Mouse (Mus musculus): Measurements from ENCODE around the gene Cmss1. TPM values are rescaled to one million over a fixed set of nuclear protein-coding genes. Genes with fewer than 3 reads are reported as not detected.

Gene Cmss1
- polyA plus RNA-seq, 1 experiment from 2014 or later, result 26.5 TPM

DNA sequence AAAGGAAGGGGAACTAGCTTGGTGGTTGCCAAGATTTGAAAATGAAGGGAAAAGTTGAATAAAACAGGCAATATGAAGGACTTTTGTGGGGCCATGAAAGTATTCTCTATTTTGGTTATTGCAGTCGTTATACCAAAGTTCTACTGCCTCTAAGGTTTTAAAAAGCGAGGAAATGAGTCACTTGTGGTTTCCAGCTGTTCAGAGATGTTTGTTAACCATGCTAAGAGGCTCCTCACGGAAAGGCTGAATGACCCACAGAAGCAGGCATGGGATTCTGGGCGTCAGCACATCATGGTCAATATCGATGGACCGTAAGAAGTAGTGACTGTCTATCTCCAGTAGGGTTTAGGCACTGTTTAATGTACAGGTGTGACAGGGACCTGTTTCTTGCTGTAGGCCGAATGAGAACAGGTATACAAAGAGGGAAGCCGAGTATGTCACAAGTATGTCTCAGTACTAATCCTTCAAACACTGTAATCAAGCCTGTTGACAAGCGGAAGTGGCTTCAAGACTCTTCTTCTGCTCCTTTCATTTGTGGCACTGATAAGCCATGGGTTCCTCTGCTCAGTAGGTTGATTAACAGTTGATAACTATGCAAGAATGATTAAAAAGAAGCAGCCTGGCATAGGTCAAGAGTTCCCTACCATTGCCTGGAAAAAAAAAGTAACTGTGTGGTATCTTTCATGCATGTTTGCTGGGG lies 227.9 kb downstream of the Cmss1 start:
- no peaks in the 10 kb centered on the region for H3K36me3 ChIP-seq (ENCODE audit: control insufficient read depth, insufficient read depth, low read length)
- no peaks in the 10 kb centered on the region for H3K4me1 ChIP-seq (replicated peaks; ENCODE audit: control insufficient read depth, insufficient read depth)
- H3K9me3 ChIP-seq (ENCODE audit: control insufficient read depth, low read length), result no peaks in the 10 kb centered on the region
- WGBS, result 85% methylated on average over 9 of the region's 9 CpGs
- H3K4me2 ChIP-seq (replicated peaks; ENCODE audit: low read depth), result no peak overlapping the region
- H3K9ac ChIP-seq (ENCODE audit: low read length), result no peak overlapping the region
- TF ChIP-seq CTCF (IDR thresholded peaks at IDR 0.05; ENCODE audit: low read depth) (no peak), EP300 (optimal IDR thresholded peaks at IDR 0.05) (no peak)
- DNase-seq (ENCODE audit: low spot score), result no peak
- H3K27ac ChIP-seq (replicated peaks), result no peak overlapping the region
- ATAC-seq (ENCODE audit: low FRiP score, low TSS enrichment), result no peak
- H3K4me3 ChIP-seq (ENCODE audit: low read depth, low read length), result no peak overlapping the region
- H3K27me3 ChIP-seq (ENCODE audit: control insufficient read depth, insufficient read depth, low read length), result no peaks in the 10 kb centered on the region

DNA sequence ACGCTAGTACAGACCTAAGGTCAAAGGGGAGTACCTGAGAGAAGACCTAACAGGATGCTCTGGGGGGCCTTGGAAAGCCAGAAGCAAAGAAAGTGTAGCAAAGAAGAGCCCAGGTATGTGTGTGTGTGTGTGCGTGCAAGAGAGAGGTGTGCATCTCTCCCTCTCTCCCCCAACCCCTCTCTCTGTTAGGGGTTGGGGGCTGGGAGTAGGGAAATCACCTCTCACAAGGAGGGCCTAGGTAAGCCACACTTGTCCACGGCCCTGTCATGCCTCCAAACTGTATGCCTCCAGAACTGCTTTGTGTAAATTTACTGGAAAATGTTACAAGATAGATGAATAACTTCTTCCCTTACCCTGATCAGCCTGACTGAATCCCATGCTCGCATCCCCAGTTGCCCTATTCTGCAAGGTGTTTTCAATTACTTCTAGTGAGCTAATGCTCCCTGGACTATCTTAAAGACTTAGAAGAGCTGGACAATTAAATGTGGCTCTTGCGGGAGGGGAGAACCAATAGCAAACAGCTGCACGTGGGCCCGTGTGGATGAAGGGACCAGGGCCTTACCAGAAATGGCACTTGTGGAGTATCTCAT lies 231.3 kb downstream of the Cmss1 start:
- no peaks in the 10 kb centered on the region for H3K9me3 ChIP-seq (ENCODE audit: control insufficient read depth, low read length)
- no peak for TF ChIP-seq EP300 (optimal IDR thresholded peaks at IDR 0.05)
- no peak for TF ChIP-seq CTCF (IDR thresholded peaks at IDR 0.05; ENCODE audit: low read depth)

DNA sequence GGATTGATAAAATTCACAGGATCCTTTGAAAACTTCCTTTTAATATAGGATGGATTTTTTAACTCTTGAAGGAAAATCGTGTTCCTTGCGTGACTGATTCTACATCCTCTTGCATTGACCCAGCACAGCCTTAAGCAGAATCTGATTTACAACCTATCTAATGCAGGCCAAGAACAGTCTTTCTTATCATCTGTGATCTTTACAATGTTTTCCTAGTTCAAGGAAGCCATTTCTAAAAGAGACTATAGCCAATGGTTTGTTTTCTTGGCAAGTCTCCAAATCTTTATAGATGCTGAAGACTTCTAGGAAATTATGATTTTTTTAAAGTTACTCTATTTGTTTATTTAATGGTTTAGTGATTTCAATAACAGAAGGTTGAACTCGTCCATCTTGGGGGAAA lies 234.5 kb downstream of the Cmss1 start:
- ATAC-seq (ENCODE audit: low FRiP score, low TSS enrichment) (no peak), DNase-seq (ENCODE audit: low spot score) (no peak)
- Histone ChIP-seq H3K9ac (ENCODE audit: low read length) (no peak overlapping the region), H3K4me2 (replicated peaks; ENCODE audit: low read depth) (no peak overlapping the region), H3K9me3 (ENCODE audit: control insufficient read depth, low read length) (no peaks in the 10 kb centered on the region), H3K36me3 (ENCODE audit: control insufficient read depth, insufficient read depth, low read length) (no peaks in the 10 kb centered on the region), H3K4me3 (ENCODE audit: low read depth, low read length) (no peak overlapping the region), H3K27ac (replicated peaks) (no peak overlapping the region), H3K27me3 (ENCODE audit: control insufficient read depth, insufficient read depth, low read length) (no peaks in the 10 kb centered on the region), H3K4me1 (replicated peaks; ENCODE audit: control insufficient read depth, insufficient read depth) (no peaks in the 10 kb centered on the region)
- TF ChIP-seq EP300 (optimal IDR thresholded peaks at IDR 0.05) (no peak), CTCF (IDR thresholded peaks at IDR 0.05; ENCODE audit: low read depth) (no peak)
- 76% methylated on average over 3 of the region's 3 CpGs for WGBS

More for the DNA sequence above, 231.3 kb downstream of the Cmss1 start:
- ATAC-seq (ENCODE audit: low FRiP score, low TSS enrichment), result no peak
- H3K9ac ChIP-seq (ENCODE audit: low read length), result no peak overlapping the region
- 86% methylated on average over 7 of the region's 7 CpGs for WGBS
- no peak overlapping the region for H3K4me3 ChIP-seq (ENCODE audit: low read depth, low read length)
- no peak overlapping the region for H3K27ac ChIP-seq (replicated peaks)
- H3K27me3 ChIP-seq (ENCODE audit: control insufficient read depth, insufficient read depth, low read length), result no peaks in the 10 kb centered on the region
- no peaks in the 10 kb centered on the region for H3K36me3 ChIP-seq (ENCODE audit: control insufficient read depth, insufficient read depth, low read length)
- H3K4me2 ChIP-seq (replicated peaks; ENCODE audit: low read depth), result no peak overlapping the region
- no peak for DNase-seq (ENCODE audit: low spot score)
- H3K4me1 ChIP-seq (replicated peaks; ENCODE audit: control insufficient read depth, insufficient read depth), result no peaks in the 10 kb centered on the region

DNA sequence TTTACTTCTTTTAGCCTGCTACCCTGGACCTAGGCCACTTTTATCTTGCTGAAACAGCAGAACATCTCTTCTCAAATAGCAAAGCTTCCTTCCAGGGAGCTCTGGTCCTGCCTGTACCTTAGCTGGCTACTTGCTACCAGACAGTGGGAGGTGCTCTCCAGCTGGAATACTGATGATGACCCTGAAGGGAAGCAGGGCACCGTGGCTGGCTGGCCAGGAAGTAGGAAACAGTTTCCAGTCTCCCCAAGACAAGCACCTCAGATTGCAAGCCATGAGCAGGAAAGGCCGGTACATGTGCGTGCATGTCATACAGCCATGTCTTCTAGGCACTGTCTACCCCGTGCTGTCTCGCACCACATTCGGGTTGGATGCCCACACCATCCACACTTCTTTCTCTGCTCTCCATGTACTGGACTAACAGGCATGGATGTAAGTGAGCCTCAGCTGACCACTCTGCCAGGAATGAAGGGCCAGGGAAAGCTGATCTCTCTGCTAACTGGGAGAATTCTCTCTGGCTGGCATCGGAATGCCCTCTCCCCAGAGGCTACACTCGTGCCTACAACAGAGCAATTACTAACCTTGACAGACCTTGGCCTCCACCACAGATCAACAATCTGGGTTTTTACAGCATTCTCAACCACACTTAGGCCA lies 236.7 kb downstream of the Cmss1 start:
- TF ChIP-seq CTCF (IDR thresholded peaks at IDR 0.05; ENCODE audit: low read depth), result no peak
- TF ChIP-seq EP300 (optimal IDR thresholded peaks at IDR 0.05), result no peak
- H3K27me3 ChIP-seq (ENCODE audit: control insufficient read depth, insufficient read depth, low read length), result no peaks in the 10 kb centered on the region
- ATAC-seq (ENCODE audit: low FRiP score, low TSS enrichment) (no peak), DNase-seq (ENCODE audit: low spot score) (no peak)
- H3K4me3 ChIP-seq (ENCODE audit: low read depth, low read length), result no peak overlapping the region
- H3K9ac ChIP-seq (ENCODE audit: low read length), result no peak overlapping the region
- 70% methylated on average over 8 of the region's 8 CpGs for WGBS
- H3K27ac ChIP-seq (replicated peaks), result 0 out of 2 replicates have a peak overlapping the region, but pooled peaks have one; percentile 18
- no peak overlapping the region for H3K4me2 ChIP-seq (replicated peaks; ENCODE audit: low read depth)
- no peaks in the 10 kb centered on the region for H3K9me3 ChIP-seq (ENCODE audit: control insufficient read depth, low read length)
- H3K36me3 ChIP-seq (ENCODE audit: control insufficient read depth, insufficient read depth, low read length), result no peaks in the 10 kb centered on the region
- no peaks in the 10 kb centered on the region for H3K4me1 ChIP-seq (replicated peaks; ENCODE audit: control insufficient read depth, insufficient read depth)

DNA sequence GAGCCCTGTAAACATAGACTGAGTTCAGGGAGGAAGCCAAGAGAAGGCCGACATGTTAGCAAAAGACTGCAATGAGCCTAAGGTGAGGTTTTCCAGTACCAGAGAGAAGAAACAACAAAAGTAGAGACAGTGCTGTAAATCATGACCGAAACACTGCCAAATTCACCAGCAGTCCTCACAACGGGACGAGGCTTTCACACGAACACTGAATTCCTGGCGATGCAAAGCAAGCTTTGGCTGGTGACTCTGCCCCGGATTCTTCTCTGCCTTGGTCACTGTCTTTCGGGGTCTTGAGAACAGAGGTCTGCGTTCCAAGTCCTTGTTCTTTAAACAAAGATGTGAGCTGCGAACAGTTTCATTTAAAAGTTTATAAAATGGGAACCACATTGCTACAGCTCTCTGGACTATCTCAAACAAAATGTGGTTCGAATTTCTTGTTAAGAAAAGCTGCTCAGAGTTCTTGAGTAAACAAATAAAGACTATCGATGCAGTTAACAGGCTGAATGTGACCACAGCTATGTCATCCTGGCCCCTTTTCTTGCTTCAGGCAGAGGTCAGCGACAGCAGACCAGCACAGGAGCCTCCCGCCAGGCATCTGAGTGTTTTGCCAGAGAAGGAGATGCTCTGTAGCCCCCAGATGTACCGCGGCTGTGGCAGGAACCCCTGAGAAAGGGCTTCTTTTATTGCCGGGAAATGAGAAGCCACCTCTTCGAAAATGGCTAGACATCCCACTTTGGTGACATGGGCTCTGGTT lies 239.5 kb downstream of the Cmss1 start:
- TF ChIP-seq CTCF (IDR thresholded peaks at IDR 0.05; ENCODE audit: low read depth), result no peak
- no peak for TF ChIP-seq EP300 (optimal IDR thresholded peaks at IDR 0.05)
- no peaks in the 10 kb centered on the region for H3K4me1 ChIP-seq (replicated peaks; ENCODE audit: control insufficient read depth, insufficient read depth)
- 42% methylated on average over 18 of the region's 18 CpGs for WGBS
- H3K4me3 ChIP-seq (ENCODE audit: low read depth, low read length), result no peak overlapping the region
- no peak; the same call in 1 of the 2 replicates for ATAC-seq (ENCODE audit: low FRiP score, low TSS enrichment)
- no peaks in the 10 kb centered on the region for H3K36me3 ChIP-seq (ENCODE audit: control insufficient read depth, insufficient read depth, low read length)
- no peak overlapping the region for H3K4me2 ChIP-seq (replicated peaks; ENCODE audit: low read depth)
- H3K9ac ChIP-seq (ENCODE audit: low read length), result no peak overlapping the region
- H3K27me3 ChIP-seq (ENCODE audit: control insufficient read depth, insufficient read depth, low read length), result no peaks in the 10 kb centered on the region
- H3K9me3 ChIP-seq (ENCODE audit: control insufficient read depth, low read length), result no peaks in the 10 kb centered on the region
- no peak for DNase-seq (ENCODE audit: low spot score)
- peak overlapping the region; percentile 81 for H3K27ac ChIP-seq (replicated peaks)

Measured in stomach, postnatal 0 days (tissue).